Mouse (Mus musculus) T-helper 2 cell (primary cell): Measurements from ENCODE around the gene Emc1.

ENCODE experiments used
- in situ Hi-C: fragments of 300-600 bp; cut with MboI, MseI; formaldehyde crosslinking; loops from one replicate; pipeline ENCODE4 v1.15.1; 2025; ENCODE audit warnings: high pct_unique_total_duplicates

The Emc1 gene

GRCm38 (mm10) chr4:139351931-139352711 lies at the start of gene Emc1, which contains the start of the genes Mrto4 and Ubr4:
Gene Emc1, plus strand, starts transcription at chr4:139352587.
Gene Mrto4, minus strand, starts transcription at chr4:139352576.
Gene Ubr4, plus strand, starts transcription at chr4:139352609.
- in situ Hi-C loops: no loop called here

DNA sequence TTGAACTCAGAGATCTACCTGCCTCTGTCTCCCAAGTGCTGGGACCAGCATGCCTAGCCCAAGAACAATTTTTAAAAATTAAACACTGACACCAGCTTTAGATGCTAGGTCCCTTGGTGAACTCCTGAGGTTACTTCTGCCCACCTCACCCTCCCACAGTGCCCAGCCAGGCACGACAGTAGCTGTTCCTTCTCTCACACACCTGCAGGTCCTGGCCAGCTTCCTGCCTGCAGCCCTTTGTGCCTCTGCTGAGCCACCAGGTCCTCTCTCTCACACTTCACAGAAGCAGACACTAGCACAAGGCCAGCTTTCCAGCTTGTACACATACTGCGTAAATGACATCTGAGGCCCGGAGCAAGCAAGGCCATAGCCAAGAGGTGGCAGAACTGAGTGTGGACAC lies 46.9 kb upstream of the Emc1 start:
- in situ Hi-C loops: no loop called here

GRCm38 (mm10) chr4:139307916-139308315 lies 44.5 kb upstream of the Emc1 start:
- in situ Hi-C loops: no loop called here

DNA sequence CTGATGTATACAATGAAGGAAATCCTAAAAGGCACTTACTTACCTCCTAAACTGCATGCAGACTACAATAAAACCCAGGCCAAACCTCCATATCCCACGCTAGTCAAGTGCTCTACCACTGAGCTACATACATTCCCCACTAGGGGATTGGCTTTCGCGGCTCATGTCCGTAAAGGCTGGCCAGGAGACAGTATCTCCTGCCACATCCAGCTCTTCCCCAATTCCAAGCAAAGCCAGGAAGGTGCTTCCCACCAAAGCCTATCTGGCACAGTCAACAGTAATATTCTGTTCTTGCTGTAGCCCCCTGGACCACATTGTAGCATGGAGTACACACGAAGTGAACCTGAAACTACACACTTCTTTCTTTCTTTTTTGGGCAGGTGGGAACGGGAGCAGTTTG lies 42.7 kb upstream of the Emc1 start:
- in situ Hi-C loops: no loop called here

GRCm38 (mm10) chr4:139310171-139310898 lies 42.1 kb upstream of the Emc1 start, which contains the start of the genes Pqlc2 and Akr7a5:
Gene Pqlc2, minus strand, starts transcription at chr4:139310708.
Gene Akr7a5, plus strand, starts transcription at chr4:139310744.
- in situ Hi-C loops: no loop called here

- in situ Hi-C loops: no loop called here
Measured at GRCm38 (mm10) chr4:139310899-139311701, 41.3 kb upstream of the Emc1 start.

DNA sequence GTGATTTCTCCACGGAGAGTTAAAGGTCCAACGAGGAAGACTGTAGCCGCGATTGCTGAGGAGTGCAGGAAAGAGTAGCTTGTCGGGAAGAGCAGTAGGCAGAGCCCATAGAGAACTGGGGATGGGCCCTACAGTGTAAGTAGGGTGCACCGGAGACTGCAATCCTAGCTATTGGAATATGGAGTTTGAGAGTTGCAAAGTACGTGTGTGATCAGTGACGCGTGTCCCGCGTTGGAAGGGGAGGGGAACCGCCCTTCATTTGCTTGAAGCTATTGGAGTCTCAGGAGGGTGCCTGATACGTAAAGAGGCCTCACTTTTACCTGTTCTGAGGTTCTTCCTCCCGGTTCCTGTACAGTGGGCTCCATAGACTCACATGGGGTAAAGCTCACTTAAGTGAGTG lies 40.7 kb upstream of the Emc1 start:
- in situ Hi-C loops: no loop called here

DNA sequence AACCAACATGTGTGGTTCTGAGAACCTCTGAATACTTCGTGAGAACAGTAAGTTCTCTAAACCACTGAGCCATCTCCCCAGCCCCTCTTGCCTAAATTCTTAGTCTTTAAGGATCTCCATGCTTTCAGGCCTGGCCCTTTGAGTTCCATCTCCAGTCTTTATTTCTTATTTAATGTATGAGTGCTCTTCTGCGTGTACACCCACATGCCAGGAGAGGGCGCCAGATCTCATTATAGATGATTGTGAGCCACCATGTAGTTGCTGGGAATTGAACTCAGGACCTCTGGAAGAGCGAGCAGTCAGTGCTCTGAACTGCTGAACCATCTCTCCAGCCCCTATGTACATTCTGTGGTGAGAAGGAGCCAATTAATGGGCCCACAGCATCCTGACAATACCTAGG lies 39.8 kb upstream of the Emc1 start:
- in situ Hi-C loops: no loop called here

GRCm38 (mm10) chr4:139318449-139318848 lies 33.9 kb upstream of the Emc1 start:
- in situ Hi-C loops: no loop called here

- in situ Hi-C loops: no loop called here
Measured at GRCm38 (mm10) chr4:139319740-139320139, 32.6 kb upstream of the Emc1 start.

- in situ Hi-C loops: loop anchor here (10.0 kb wide), 1 partner anchor 1116 kb away; the partner anchor contains the start of gene Hp1bp3
Measured at GRCm38 (mm10) chr4:139330605-139331004, 21.8 kb upstream of the Emc1 start.

DNA sequence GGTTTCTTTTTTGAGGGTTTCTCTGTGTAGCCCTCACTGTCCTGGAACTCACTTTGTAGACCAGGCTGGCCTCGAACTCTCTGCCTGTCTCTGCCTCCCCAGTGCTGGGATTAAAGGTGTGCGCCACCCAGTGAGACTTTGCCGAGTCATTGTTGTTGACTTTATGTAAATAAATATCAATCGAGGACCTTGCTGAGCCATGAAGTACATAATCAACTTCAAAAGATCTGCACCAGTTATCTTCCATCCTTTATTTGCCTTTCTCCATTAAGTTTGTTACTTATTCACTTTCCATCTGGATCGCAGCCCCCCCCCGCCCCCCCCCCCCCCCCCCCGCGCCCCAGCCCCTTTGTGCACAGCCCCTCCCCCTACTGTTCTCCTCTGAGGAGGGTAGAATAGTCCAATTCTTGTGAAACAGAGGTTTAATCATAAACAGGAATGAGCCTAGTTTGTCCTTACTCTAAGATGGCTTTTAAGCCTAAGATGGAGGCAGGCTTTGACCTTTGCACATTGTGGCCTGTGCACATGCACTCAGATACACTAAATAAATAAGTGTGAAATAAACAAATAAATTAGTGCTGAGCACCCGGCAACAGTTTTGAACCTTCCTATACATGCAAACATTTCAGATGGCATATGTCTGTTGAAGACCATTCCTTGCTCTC lies 17.6 kb upstream of the Emc1 start:
- in situ Hi-C loops: loop anchor here (10.0 kb wide), 1 partner anchor 1120 kb away; the partner anchor contains the start of gene Hp1bp3

DNA sequence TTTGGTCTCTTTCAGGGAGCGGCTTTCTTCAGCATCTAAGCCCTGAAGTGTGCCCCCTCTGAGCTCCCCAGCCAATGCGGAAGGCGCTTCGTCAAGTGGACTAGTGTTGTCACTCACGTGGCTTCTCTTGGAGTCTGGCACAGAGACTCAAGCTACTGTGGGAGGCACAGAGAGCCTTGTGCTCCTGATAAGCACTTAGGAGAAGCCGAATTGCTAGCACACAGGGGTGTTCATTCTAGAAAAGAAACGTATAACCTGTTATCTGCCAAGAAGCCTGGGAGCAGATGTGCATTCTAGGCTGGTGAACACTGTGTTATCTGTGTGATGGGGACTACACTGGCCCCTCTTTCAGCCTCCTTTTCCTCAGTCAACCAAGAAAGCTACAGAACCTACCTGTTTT lies 16.9 kb upstream of the Emc1 start:
- in situ Hi-C loops: loop anchor here (10.0 kb wide), 1 partner anchor 1121 kb away; the partner anchor contains the start of gene Hp1bp3

DNA sequence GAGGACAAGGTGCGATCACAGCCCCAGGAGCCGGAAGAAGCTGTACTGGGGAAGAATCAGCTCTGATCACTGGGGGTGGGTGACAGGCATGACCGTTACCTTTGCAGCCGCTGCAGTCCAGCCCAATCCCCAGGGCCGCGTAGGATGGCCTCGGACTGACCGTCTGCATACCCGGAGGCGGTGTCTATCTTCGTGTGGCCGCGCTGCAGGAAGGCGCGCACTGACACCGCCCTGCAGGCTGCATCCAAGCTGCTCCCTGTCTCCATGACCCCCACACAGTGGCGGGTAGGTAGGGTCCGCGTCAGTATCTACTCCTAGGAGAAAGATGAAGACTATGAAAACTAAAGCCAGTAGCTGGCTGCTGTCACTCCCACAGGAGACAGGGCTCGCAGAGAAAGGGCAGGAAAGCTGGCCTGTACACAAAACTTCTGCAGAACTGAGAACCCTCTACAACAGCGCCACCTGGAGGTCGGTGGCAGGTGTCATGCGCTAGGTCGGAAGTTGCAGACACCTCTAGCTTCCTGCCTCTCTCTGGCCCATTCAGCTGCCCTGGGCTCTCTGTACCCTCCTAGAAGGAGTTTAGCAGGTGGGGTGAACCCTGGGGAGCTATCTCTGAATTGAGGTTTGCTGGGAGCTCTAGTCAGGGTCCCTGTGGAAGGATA lies 15.4 kb upstream of the Emc1 start:
- in situ Hi-C loops: loop anchor here (10.0 kb wide), 1 partner anchor 1122 kb away; the partner anchor contains the start of gene Hp1bp3

DNA sequence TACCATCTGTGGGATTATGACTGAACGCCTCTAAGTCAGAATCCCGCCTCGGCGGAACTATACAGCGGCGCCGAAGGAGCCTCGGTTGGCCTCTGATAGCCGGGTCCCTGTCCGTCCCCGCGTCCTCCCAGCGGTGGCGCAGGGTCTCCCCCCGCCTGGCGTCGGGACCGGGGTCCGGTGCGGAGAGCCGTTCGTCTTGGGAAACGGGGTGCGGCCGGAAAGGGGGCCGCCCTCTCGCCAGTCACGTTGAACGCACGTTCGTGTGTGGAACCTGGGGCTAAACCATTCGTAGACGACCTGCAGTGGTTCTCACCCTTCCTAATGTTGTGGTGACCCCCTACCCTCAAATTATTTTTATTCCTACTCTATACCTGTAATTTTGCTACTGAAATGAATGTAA lies 14.2 kb upstream of the Emc1 start:
- in situ Hi-C loops: loop anchor here (10.0 kb wide), 1 partner anchor 1123 kb away; the partner anchor contains the start of gene Hp1bp3

GRCm38 (mm10) chr4:139340835-139341234 lies 11.6 kb upstream of the Emc1 start:
- in situ Hi-C loops: no loop called here

GRCm38 (mm10) chr4:139341556-139342233 lies 10.7 kb upstream of the Emc1 start:
- in situ Hi-C loops: no loop called here

DNA sequence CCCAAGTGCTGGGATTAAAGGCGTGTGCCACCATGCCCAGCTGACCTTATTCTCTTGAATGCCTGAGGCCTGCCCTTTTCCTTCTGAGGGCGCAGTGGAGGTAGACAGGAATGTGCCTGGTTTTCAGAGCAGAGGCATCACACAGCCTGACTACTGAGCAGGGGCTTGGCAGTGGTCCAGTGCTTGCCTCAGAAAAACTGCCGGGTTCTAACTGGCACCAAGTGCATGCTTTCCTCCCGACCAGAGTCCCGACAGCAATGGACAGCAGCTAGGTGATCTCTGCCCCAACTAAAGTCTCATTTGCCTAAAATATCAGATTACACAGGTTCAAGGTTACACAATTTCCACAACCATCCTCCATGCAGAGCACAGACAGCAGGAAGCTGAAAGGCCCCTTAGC lies 8.7 kb upstream of the Emc1 start:
- in situ Hi-C loops: no loop called here

DNA sequence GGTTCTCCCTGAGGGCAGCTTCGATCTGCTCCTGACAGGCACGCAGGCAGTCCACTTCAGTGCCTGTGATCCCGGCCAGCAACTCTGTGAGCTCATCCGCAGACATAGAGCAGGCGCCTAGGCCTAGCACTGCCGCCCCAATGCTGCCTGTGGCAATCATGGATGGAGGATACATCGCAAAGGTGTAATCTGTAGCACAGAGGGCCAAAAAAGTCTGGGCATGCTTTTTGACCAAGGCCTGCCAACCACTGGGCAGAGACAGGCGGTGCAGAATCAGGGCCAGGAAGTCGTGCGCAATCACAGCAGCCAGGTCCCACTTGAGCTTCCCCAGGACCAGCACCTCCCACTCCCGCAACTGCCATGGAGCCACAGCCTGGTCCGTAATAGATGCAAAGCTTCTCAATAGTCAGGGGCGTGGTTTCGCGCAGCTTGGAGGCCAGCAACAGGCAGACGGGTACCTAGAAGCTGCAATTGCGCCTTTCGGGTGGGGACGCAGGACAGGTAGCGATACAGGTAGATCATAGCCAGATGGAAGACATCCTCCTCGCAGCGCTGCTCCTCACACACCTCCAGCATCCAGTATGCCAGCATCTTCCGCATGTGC lies 6.9 kb upstream of the Emc1 start:
- in situ Hi-C loops: no loop called here
